Mouse (Mus musculus) midbrain, embryonic 11.5 days (tissue): ENCODE results near the gene Micu2. TPM values are rescaled to one million over a fixed set of nuclear protein-coding genes. Genes with fewer than 3 reads are reported as not detected.
"Not testable (repeated sequence)": the region's sequence is repeated elsewhere in the genome, so short reads cannot be mapped to it uniquely, and the experiment has no call there.

Experiments used
- ATAC-seq: fragments of 200-750 bp; cut with Nextera tagmentation; 2 replicates; pipeline ENCODE4 v1.8.0; 2017; ENCODE audit warnings: moderate TSS enrichment, moderate library complexity; ENCODE audit not compliant: low FRiP score
- DNase-seq: peaks from one replicate; pipeline ENCODE4 v3.0.0; 2015; ENCODE audit warnings: low spot score; ENCODE audit errors: missing footprints
- H3K27ac ChIP-seq: fragments of 300-500 bp; sonication (generic); 2 replicates; pipeline ENCODE4 v1.5.1; 2014; ENCODE audit warnings: low read depth, low read length
- H3K27me3 ChIP-seq: fragments of 300-500 bp; sonication (generic); 2 replicates; pipeline ENCODE4 v1.6.1; 2014; ENCODE audit warnings: mild to moderate bottlenecking, low read length, moderate library complexity, mixed read lengths; ENCODE audit not compliant: control insufficient read depth, insufficient read depth
- H3K36me3 ChIP-seq: fragments of 300-500 bp; sonication (generic); 2 replicates; pipeline ENCODE4 v1.6.1; 2014; ENCODE audit warnings: mild to moderate bottlenecking, low read length, moderate library complexity, mixed read lengths; ENCODE audit not compliant: control insufficient read depth, insufficient read depth
- H3K4me1 ChIP-seq: fragments of 300-500 bp; sonication (generic); 2 replicates; pipeline ENCODE4 v1.6.1; 2014; ENCODE audit warnings: low read length; ENCODE audit not compliant: control insufficient read depth, insufficient read depth
- H3K4me2 ChIP-seq: fragments of 300-500 bp; sonication (generic); 2 replicates; pipeline ENCODE4 v1.6.1; 2014; ENCODE audit warnings: mild to moderate bottlenecking, moderate library complexity
- H3K4me3 ChIP-seq: fragments of 300-500 bp; sonication (generic); 2 replicates; pipeline ENCODE4 v1.5.1; 2014; ENCODE audit warnings: low read depth, low read length
- H3K9ac ChIP-seq: fragments of 300-500 bp; sonication (generic); 2 replicates; pipeline ENCODE4 v1.6.1; 2014; ENCODE audit warnings: low read length
- H3K9me3 ChIP-seq: fragments of 300-500 bp; sonication (generic); 2 replicates; pipeline ENCODE4 v1.6.1; 2016; ENCODE audit warnings: low read length; ENCODE audit not compliant: control insufficient read depth
- WGBS: fragments of 180-500 bp; shearing (Covaris S2); extraction: QIAGEN DNeasy Blood & Tissue Kit; methylation state at CpG from one replicate; pipeline ENCODE4 v1.1.7; 2014; 5-methylcytosine and 5-hydroxymethylcytosine counted together
- polyA plus RNA-seq: library from polyadenylated mRNA; unstranded; fragments of >200 nt; fragmentation: Nextera tagmentation; extraction: Ambion mirVana; gene quantifications from 2 replicates; pipeline ENCODE4 v1.2.1, GENCODE M21; 2014

The Micu2 gene
- polyA plus RNA-seq, 1 experiment from 2014 or later: 54.5 TPM

DNA sequence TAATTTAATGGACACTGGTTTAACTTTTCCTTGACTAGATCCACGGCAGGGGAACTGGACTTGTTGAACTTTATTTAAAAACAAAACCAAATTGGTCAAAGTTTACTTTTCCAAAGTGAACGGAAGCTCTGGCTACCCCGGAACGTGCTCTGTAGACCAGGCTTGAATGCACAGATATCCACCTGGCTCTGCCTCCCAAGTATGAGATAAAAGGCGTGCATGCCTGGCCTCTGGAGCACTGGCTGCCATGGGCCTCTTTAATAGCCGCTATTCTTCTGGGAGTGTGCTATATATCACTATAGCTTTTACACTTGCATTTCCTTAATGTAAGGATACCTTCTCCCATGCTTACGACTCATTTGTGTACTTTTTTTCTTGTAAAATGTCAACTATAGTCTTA is 65.5 kb downstream of the Micu2 start:
- H3K4me2 ChIP-seq: no peak overlapping the region
- no peaks in the 10 kb centered on the region for H3K4me1 ChIP-seq
- DNase-seq (no peak), ATAC-seq (no peak)
- H3K9ac ChIP-seq: no peak overlapping the region
- no peaks in the 10 kb centered on the region for H3K36me3 ChIP-seq
- H3K27ac ChIP-seq: no peak overlapping the region
- H3K27me3 ChIP-seq: no peaks in the 10 kb centered on the region
- 91% methylated on average over 7 of the region's 7 CpGs for WGBS
- H3K9me3 ChIP-seq: no peaks in the 10 kb centered on the region
- no peak overlapping the region for H3K4me3 ChIP-seq

DNA sequence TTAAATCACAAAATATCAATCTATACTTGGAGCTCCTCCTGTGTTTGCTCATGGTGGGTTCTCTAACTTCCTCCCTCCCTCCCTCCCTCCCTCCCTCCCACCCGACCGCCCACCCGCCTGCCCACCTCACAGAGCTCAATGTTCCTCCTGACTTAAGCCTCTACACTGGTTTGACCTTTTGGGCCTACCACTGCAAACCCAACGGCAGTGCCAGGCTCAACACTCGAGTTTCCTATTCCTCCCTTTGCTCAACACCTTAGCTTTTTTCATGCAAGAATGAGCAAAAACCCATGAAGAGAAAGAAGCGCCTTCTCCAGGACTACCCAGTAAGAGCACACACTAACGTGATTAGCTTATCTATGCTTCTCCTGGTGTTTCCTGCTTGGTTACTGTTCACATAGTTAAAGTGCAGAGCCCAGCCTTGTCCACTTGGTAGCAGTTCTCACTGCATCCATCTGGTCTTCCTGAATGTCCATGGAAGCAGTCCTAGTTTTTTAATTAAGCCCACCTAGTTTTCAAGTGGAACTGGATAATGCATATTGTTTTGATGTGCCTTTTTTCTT is 66.1 kb downstream of the Micu2 start:
- ATAC-seq (no peak), DNase-seq (peak; percentile 69)
- Histone ChIP-seq H3K4me1 (no peaks in the 10 kb centered on the region), H3K4me3 (no peak overlapping the region), H3K4me2 (no peak overlapping the region), H3K9me3 (no peaks in the 10 kb centered on the region), H3K27ac (no peak overlapping the region), H3K9ac (no peak overlapping the region), H3K36me3 (no peaks in the 10 kb centered on the region), H3K27me3 (no peaks in the 10 kb centered on the region)
- 53% methylated on average over 7 of the region's 7 CpGs for WGBS

- peaks cover 2% of the 10 kb centered on the region; the same call in 1 of the 2 replicates for H3K9me3 ChIP-seq
- H3K4me2 ChIP-seq: no peak overlapping the region
- H3K4me3 ChIP-seq: no peak overlapping the region
- H3K27ac ChIP-seq: peak overlapping the region; percentile 40; the same call in 1 of the 2 replicates
- 58% methylated on average over 10 of the region's 10 CpGs for WGBS
- no peaks in the 10 kb centered on the region for H3K27me3 ChIP-seq
- peaks cover 2% of the 10 kb centered on the region; the same call in 1 of the 2 replicates for H3K4me1 ChIP-seq
- DNase-seq: peak; percentile 85
- no peaks in the 10 kb centered on the region for H3K36me3 ChIP-seq
- H3K9ac ChIP-seq: no peak overlapping the region; the same call in 1 of the 2 replicates
- ATAC-seq: peak; percentile 55
Observed at GRCm38 (mm10) chr14:57921428-57922131, 77.5 kb downstream of the Micu2 start.

GRCm38 (mm10) chr14:57920568-57921310 is 78.3 kb downstream of the Micu2 start:
- H3K9me3 ChIP-seq: peaks cover 2% of the 10 kb centered on the region; the same call in 1 of the 2 replicates
- no peaks in the 10 kb centered on the region for H3K27me3 ChIP-seq
- no peak overlapping the region for H3K4me3 ChIP-seq
- no peak overlapping the region for H3K4me2 ChIP-seq
- H3K9ac ChIP-seq: no peak overlapping the region
- 88% methylated on average over 18 of the region's 18 CpGs for WGBS
- no peaks in the 10 kb centered on the region for H3K36me3 ChIP-seq
- DNase-seq: no peak
- H3K4me1 ChIP-seq: peaks cover 2% of the 10 kb centered on the region; the same call in 1 of the 2 replicates
- no peak for ATAC-seq
- no peak overlapping the region; the same call in 1 of the 2 replicates for H3K27ac ChIP-seq

DNA sequence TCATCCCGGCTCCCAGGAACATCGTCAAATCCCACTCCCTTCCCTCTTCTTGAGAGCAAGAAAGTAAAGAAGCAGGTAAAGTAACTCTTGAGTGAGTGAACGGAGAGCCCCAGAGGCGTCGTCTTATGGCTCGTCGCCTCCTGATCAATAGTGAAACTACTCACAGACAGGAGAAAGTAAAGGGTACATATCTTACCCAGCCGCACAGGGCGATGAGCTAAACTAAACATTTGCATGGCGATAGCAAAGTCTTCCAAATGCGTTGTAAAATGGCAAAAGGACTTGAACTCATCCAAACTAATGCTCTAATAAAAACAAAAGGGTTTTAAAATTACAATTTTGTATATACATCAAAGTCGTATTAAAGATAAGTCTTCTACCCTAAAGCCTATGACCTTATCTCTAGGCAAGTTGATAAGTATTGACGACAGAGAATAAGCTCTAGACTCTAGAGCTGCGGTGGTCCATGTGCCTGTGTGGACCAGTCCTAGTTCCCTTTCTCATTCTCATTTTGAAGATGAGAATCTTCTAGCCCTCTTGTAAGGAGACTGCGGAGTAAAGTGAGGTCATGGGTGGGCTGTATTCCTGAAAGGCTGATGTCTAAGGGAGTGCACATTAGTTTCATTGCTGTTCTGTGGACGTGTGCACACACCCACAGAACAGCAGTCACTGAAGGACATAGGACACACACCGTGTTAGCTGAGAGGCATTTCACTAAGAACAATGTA is 79.8 kb downstream of the Micu2 start:
- H3K9me3 ChIP-seq: peaks cover 2% of the 10 kb centered on the region; the same call in 1 of the 2 replicates
- H3K4me3 ChIP-seq: no peak overlapping the region
- 95% methylated on average over 17 of the region's 17 CpGs for WGBS
- ATAC-seq: no peak
- DNase-seq: peak; percentile 66
- H3K27me3 ChIP-seq: no peaks in the 10 kb centered on the region
- no peak overlapping the region for H3K9ac ChIP-seq
- H3K4me2 ChIP-seq: no peak overlapping the region
- H3K36me3 ChIP-seq: no peaks in the 10 kb centered on the region
- H3K27ac ChIP-seq: no peak overlapping the region
- H3K4me1 ChIP-seq: peaks cover 2% of the 10 kb centered on the region; the same call in 1 of the 2 replicates

DNA sequence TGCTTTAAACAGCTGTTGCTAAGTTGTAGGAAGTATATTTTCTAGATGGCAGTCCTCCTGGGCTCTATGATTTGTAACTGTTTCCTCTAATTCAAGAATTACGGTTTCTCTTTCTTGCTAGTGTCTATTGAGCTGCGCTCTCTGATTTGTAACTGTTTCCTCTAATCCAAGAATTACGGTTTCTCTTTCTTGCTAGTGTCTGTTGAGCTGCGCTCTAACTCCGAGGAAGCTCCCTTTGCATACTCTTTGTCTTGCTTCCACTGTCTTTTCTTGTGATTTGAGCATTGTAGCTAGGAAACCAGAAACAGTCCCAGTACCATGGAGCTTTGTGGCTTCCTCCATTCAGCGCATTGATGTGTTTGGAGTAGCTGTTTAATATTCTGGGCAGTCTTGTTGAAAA is 83.7 kb downstream of the Micu2 start:
- H3K9me3 ChIP-seq: no peaks in the 10 kb centered on the region
- H3K4me3 ChIP-seq: no peak overlapping the region
- H3K4me2 ChIP-seq: no peak overlapping the region
- no peaks in the 10 kb centered on the region for H3K4me1 ChIP-seq
- H3K36me3 ChIP-seq: no peaks in the 10 kb centered on the region
- no peaks in the 10 kb centered on the region for H3K27me3 ChIP-seq
- DNase-seq: peak; percentile 78
- no peak overlapping the region for H3K9ac ChIP-seq
- ATAC-seq: no peak
- 58% methylated on average over 6 of the region's 6 CpGs for WGBS
- no peak overlapping the region for H3K27ac ChIP-seq

- not testable (repeated sequence) for H3K27ac ChIP-seq, H3K36me3 ChIP-seq, H3K9me3 ChIP-seq, ATAC-seq, H3K4me1 ChIP-seq, H3K9ac ChIP-seq, H3K4me3 ChIP-seq, H3K4me2 ChIP-seq, H3K27me3 ChIP-seq
- peak; percentile 57 for DNase-seq
- WGBS: 83% methylated on average over 1 of the region's 1 CpGs
Observed at GRCm38 (mm10) chr14:57912211-57913007, 86.7 kb downstream of the Micu2 start.

DNA sequence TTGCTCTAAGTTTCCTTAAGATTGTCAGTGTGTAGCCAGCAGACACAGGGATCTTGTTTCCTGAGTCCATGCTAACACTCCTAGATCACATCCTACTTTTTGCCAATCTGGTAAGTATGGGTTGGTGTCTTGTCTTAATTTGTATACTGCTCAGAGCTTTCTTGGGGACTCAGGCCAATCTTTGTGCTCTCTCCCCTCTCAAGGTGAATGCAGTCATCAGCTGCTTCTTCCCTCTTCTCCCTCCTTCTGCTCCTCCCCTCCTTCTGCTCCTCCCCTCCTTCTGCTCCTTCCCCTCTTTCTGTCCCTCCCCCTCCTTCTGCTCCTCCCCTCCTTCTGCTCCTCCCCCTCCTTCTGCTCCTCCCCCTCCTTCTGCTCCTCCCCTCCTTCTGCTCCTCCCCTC is 87.3 kb downstream of the Micu2 start:
- not testable (repeated sequence) for H3K27ac ChIP-seq, H3K9ac ChIP-seq, H3K9me3 ChIP-seq, H3K4me1 ChIP-seq, H3K4me2 ChIP-seq, H3K4me3 ChIP-seq, H3K36me3 ChIP-seq, H3K27me3 ChIP-seq, ATAC-seq, DNase-seq
